Mouse (Mus musculus) lung, postnatal 4 days (tissue): ENCODE data around the gene Rnf24.
A peak's percentile ranks its signal among the peaks of the same experiment; 100 is the strongest.

Experiments used
- DNase-seq, 2 experiments: peaks; one replicate each; pipeline ENCODE4 v3.0.0; 2021

Gene Rnf24

GRCm38 (mm10) chr2:131352747-131353563 lies at the start of gene Rnf24:
Gene Rnf24, minus strand, starts transcription at chr2:131352892.
- DNase-seq, result peak; percentile 98 to 99

GRCm38 (mm10) chr2:131401794-131402495 lies 49.3 kb upstream of the Rnf24 start:
- no peak for DNase-seq

GRCm38 (mm10) chr2:131400846-131401245 lies 48.2 kb upstream of the Rnf24 start:
- no peak for DNase-seq

- DNase-seq, result no peak
Observed at GRCm38 (mm10) chr2:131397323-131397848, 44.7 kb upstream of the Rnf24 start.

- no peak for DNase-seq
Observed at GRCm38 (mm10) chr2:131386350-131386962, 33.8 kb upstream of the Rnf24 start.

- no peak for DNase-seq
Observed at GRCm38 (mm10) chr2:131385176-131385575, 32.5 kb upstream of the Rnf24 start.

- no peak for DNase-seq
Observed at GRCm38 (mm10) chr2:131379541-131379940, 26.8 kb upstream of the Rnf24 start.

- no peak for DNase-seq
Observed at GRCm38 (mm10) chr2:131378872-131379271, 26.2 kb upstream of the Rnf24 start.

GRCm38 (mm10) chr2:131377055-131377454 lies 24.4 kb upstream of the Rnf24 start:
- DNase-seq, result no peak

- no peak for DNase-seq
Observed at GRCm38 (mm10) chr2:131373656-131374055, 21.0 kb upstream of the Rnf24 start.

- DNase-seq, result no peak
Observed at GRCm38 (mm10) chr2:131372276-131372877, 19.7 kb upstream of the Rnf24 start.

GRCm38 (mm10) chr2:131371811-131372210 lies 19.1 kb upstream of the Rnf24 start:
- no peak for DNase-seq

- DNase-seq, result no peak
Observed at GRCm38 (mm10) chr2:131370828-131371227, 18.1 kb upstream of the Rnf24 start.

GRCm38 (mm10) chr2:131364689-131365088 lies 12.0 kb upstream of the Rnf24 start:
- DNase-seq, result no peak

- no peak for DNase-seq
Observed at GRCm38 (mm10) chr2:131358481-131358880, 5.8 kb upstream of the Rnf24 start.

GRCm38 (mm10) chr2:131354049-131354448 lies 1.4 kb upstream of the Rnf24 start:
- DNase-seq, result no peak

GRCm38 (mm10) chr2:131353564-131353915 lies 848 bp upstream of the Rnf24 start:
- no peak for DNase-seq

GRCm38 (mm10) chr2:131351968-131352746 lies 535 bp downstream of the Rnf24 start:
- no peak for DNase-seq

- no peak for DNase-seq
Observed at GRCm38 (mm10) chr2:131351471-131351870, 1.2 kb downstream of the Rnf24 start.

GRCm38 (mm10) chr2:131350301-131350700 lies 2.4 kb downstream of the Rnf24 start:
- DNase-seq, result no peak

- no peak for DNase-seq
Observed at GRCm38 (mm10) chr2:131345556-131345955, 7.1 kb downstream of the Rnf24 start.

GRCm38 (mm10) chr2:131344449-131344848 lies 8.2 kb downstream of the Rnf24 start:
- DNase-seq, result no peak
